Mouse (Mus musculus) heart, embryonic 16.5 days (tissue): ENCODE measurements around the gene Gm10553. TPM values are rescaled to one million over a fixed set of nuclear protein-coding genes. Genes with fewer than 3 reads are reported as not detected.
"Not testable (repeated sequence)": the region's sequence is repeated elsewhere in the genome, so short reads cannot be mapped to it uniquely, and the experiment has no call there.

Source experiments
- ATAC-seq: fragments of 200-750 bp; cut with Nextera tagmentation; replicated peaks from 2 replicates; pipeline ENCODE4 v1.8.0; 2017; ENCODE audit warnings: moderate number of reproducible peaks; ENCODE audit not compliant: insufficient read depth, low FRiP score; ENCODE audit errors: extremely low read depth
- H3K27ac ChIP-seq: fragments of 300-500 bp; sonication (generic); 2 replicates; pipeline ENCODE4 v1.5.1; 2014; ENCODE audit warnings: mild to moderate bottlenecking, low read length, control low read depth, moderate library complexity
- H3K27me3 ChIP-seq: fragments of 300-500 bp; sonication (generic); 2 replicates; pipeline ENCODE4 v1.6.1; 2014; ENCODE audit warnings: low read length, mixed read lengths; ENCODE audit not compliant: control insufficient read depth, insufficient read depth
- H3K36me3 ChIP-seq: fragments of 300-500 bp; sonication (generic); 2 replicates; pipeline ENCODE4 v1.6.1; 2014; ENCODE audit not compliant: control insufficient read depth, insufficient read depth
- H3K4me1 ChIP-seq: fragments of 300-500 bp; sonication (generic); 2 replicates; pipeline ENCODE4 v1.6.1; 2014; ENCODE audit warnings: low read length, mixed read lengths; ENCODE audit not compliant: control insufficient read depth, insufficient read depth
- H3K4me2 ChIP-seq: fragments of 300-500 bp; sonication (generic); 2 replicates; pipeline ENCODE4 v1.6.1; 2014; ENCODE audit warnings: low read depth, mild to moderate bottlenecking, control low read depth, low read length
- H3K4me3 ChIP-seq: fragments of 300-500 bp; sonication (generic); 2 replicates; pipeline ENCODE4 v1.5.1; 2014; ENCODE audit warnings: mild to moderate bottlenecking, control low read depth, low read length
- H3K9ac ChIP-seq: fragments of 300-500 bp; sonication (generic); 2 replicates; pipeline ENCODE4 v1.6.1; 2014; ENCODE audit warnings: low read length, control low read depth
- H3K9me3 ChIP-seq: fragments of 300-500 bp; sonication (generic); replicated peaks from 2 replicates; pipeline ENCODE4 v1.6.1; 2016; ENCODE audit warnings: low read length; ENCODE audit not compliant: control insufficient read depth
- WGBS: fragments of 180-500 bp; shearing (Covaris S2); extraction: QIAGEN DNeasy Blood & Tissue Kit; methylation state at CpG from one replicate; pipeline ENCODE4 v1.1.7; 2014; 5-methylcytosine and 5-hydroxymethylcytosine counted together
- polyA plus RNA-seq: library from polyadenylated mRNA; unstranded; fragments of >200 nt; fragmentation: Nextera tagmentation; extraction: Ambion mirVana; gene quantifications from 2 replicates; pipeline ENCODE4 v1.2.1, GENCODE M21; 2015

Gene Gm10553
- polyA plus RNA-seq, 1 experiment from 2014 or later: not detected

- WGBS: 50% methylated on average over 4 of the region's 6 CpGs
- H3K27me3 ChIP-seq, H3K9me3 ChIP-seq, H3K4me1 ChIP-seq, H3K27ac ChIP-seq, H3K4me3 ChIP-seq, H3K36me3 ChIP-seq, H3K9ac ChIP-seq, H3K4me2 ChIP-seq, ATAC-seq: not testable (repeated sequence)
Observed at GRCm38 (mm10) chr1:85117537-85117936, 17.6 kb downstream of the Gm10553 start.

DNA sequence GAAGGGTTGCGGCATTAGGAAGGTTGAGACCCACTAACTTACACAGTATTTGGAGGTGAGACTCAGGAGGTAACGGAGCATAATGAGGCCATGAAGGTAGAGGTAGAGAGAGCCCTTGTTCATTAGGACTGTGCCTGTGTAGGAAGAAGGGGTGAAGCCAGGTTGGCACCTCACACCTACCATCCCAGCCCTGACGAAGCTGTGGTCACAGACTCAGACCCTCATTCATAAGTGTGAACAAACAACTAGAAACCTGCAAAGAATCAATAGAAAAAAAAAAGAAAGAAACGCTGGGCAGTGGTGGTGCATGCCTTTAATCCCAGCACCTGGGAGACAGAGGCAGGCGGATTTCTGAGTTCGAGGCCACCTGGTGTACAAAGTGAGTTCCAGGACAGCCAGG, 18.4 kb downstream of the Gm10553 start:
- not testable (repeated sequence) for H3K27me3 ChIP-seq, H3K4me2 ChIP-seq
- WGBS: 64% methylated on average over 5 of the region's 6 CpGs

DNA sequence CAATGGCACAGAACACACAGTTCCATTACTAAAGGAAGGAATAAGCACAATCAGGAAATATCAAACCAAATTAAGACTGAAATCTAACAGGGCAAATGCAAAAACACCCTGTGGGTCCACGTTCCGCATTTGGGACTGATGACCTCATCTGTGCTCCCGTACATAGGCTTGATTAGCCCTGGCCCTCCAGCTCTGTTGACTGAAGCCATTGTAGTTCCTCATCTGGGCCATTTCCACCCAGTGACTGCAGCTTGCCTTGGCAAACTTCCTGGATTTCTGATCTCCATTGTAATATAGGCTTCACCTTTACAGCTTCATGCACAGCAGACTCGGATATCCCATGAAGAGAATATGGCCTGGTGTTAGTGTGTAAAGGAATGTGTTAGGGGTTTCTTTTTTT, 21.9 kb downstream of the Gm10553 start:
- H3K36me3 ChIP-seq, H3K27ac ChIP-seq, ATAC-seq, H3K4me3 ChIP-seq, H3K9ac ChIP-seq, H3K9me3 ChIP-seq, H3K4me1 ChIP-seq, H3K27me3 ChIP-seq, H3K4me2 ChIP-seq: not testable (repeated sequence)
- WGBS: 78% methylated on average over 4 of the region's 4 CpGs

More for the DNA sequence above, 18.4 kb downstream of the Gm10553 start:
- not testable (repeated sequence) for H3K9me3 ChIP-seq, H3K4me3 ChIP-seq, H3K4me1 ChIP-seq, H3K36me3 ChIP-seq, H3K27ac ChIP-seq, H3K9ac ChIP-seq, ATAC-seq

DNA sequence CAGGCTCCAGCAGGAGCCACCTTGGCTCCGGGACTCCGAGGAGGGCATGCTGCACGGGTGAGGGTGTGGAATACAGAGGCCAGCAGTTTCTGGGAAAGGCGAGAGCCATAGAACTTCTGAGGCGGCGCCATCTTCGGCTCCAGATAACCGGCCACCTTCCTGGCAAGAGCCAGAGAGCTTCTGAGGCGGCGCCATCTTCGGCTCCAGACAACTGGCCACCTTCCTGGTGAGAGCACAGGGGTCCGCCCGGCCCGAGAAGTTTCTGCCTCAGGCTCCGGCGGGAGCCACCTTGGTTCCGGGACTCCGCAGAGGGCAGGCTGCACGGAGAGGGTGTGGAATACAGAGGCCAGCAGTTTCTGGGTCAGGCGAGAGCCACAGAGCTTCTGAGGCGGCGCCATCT, 33.7 kb downstream of the Gm10553 start:
- H3K27me3 ChIP-seq, H3K4me1 ChIP-seq, H3K9me3 ChIP-seq, H3K4me2 ChIP-seq, H3K27ac ChIP-seq, H3K9ac ChIP-seq, H3K4me3 ChIP-seq, H3K36me3 ChIP-seq, ATAC-seq: not testable (repeated sequence)
- WGBS: 86% methylated on average over 20 of the region's 22 CpGs

Other genes with a start within 250 kb of the Gm10553 start
- gene Slc16a14, start 165.0 kb upstream of the Gm10553 start, polyA plus RNA-seq: not detected in 2 replicates
- gene A530032D15Rik, start 9.7 kb downstream of the Gm10553 start, polyA plus RNA-seq: not detected in 2 replicates
- gene C130026I21Rik, start 170.4 kb downstream of the Gm10553 start, polyA plus RNA-seq: 0.43 and 0.57 TPM in 2 replicates